In genomic region chrX:13239455-13239854, GRCm38 (mm10) we compare ENCODE assay signal across 26 mouse cellular contexts.
"Had no signal": no experiment of that assay in that cellular context is flagged by ENCODE, and none has a peak within 500 bp of the region (broad histone marks: within the 10 kb centered on the region; RNA-seq: fewer than 3 reads in every experiment).

No protein-coding gene starts in this region.

- H3K9ac ChIP-seq: heart, embryonic 13.5 days; heart, embryonic 15.5 days; hindbrain, embryonic 13.5 days; hindbrain, embryonic 15.5 days; kidney, embryonic 15.5 days; limb, embryonic 12.5 days; liver, embryonic 13.5 days had no signal

- H3K36me3 ChIP-seq: heart, embryonic 13.5 days; heart, embryonic 15.5 days; hindbrain, embryonic 13.5 days; hindbrain, embryonic 15.5 days; kidney, embryonic 15.5 days; limb, embryonic 10.5 days; limb, embryonic 12.5 days; liver, embryonic 13.5 days had no signal

- H3K4me1 ChIP-seq: heart, embryonic 15.5 days had no signal

- DNase-seq: gastrocnemius, postnatal 14 days; gastrocnemius, postnatal 36 days; heart, adult 2 months; heart, postnatal 14 days; heart, postnatal 36 days; kidney, adult 11 months; kidney, adult 2 months; kidney, adult 9 months; kidney, postnatal 14 days; kidney, postnatal 36 days; layer of hippocampus, adult 9-11 months; layer of hippocampus, postnatal 36 days; liver; liver, embryonic 13.5 days had no signal

- H3K27ac ChIP-seq: heart, adult 2 months; heart, embryonic 13.5 days; heart, embryonic 15.5 days; hindbrain, embryonic 13.5 days; hindbrain, postnatal 0 days; kidney, embryonic 15.5 days; kidney, postnatal 0 days; left cerebral cortex, adult 2 months; limb, embryonic 10.5 days; limb, embryonic 12.5 days; liver, embryonic 13.5 days had no signal

- H3K27me3 ChIP-seq: liver, embryonic 13.5 days had no signal

- H3K4me2 ChIP-seq: heart, embryonic 11.5 days; heart, embryonic 13.5 days; heart, embryonic 15.5 days; hindbrain, embryonic 13.5 days; hindbrain, embryonic 15.5 days; kidney, embryonic 15.5 days; limb, embryonic 12.5 days; liver, embryonic 11.5 days; liver, embryonic 13.5 days had no signal

- H3K4me3 ChIP-seq: heart, adult 2 months; heart, embryonic 13.5 days; heart, embryonic 15.5 days; hindbrain, embryonic 13.5 days; hindbrain, embryonic 15.5 days; kidney, embryonic 15.5 days; left cerebral cortex, adult 2 months; limb, embryonic 10.5 days; limb, embryonic 12.5 days; liver, embryonic 13.5 days had no signal

- H3K9me3 ChIP-seq: heart, embryonic 13.5 days; heart, embryonic 15.5 days; hindbrain, embryonic 13.5 days; hindbrain, embryonic 15.5 days; kidney, embryonic 15.5 days; limb, embryonic 10.5 days; limb, embryonic 12.5 days; liver, embryonic 13.5 days had no signal
